14 mouse cellular contexts compared by ENCODE assay signal in genomic region chr15:3962251-3962650, GRCm38 (mm10). TPM values are rescaled to one million over a fixed set of nuclear protein-coding genes. Genes with fewer than 3 reads are reported as not detected.
A peak's percentile ranks its signal among the peaks of the same experiment; 100 is the strongest.
DNase-seq lines count a peak whose midpoint lies in the region; ATAC-seq lines count a peak whose summit lies in the region.
"Had no signal": no experiment of that assay in that cellular context is flagged by ENCODE, and none has a peak within 500 bp of the region (broad histone marks: within the 10 kb centered on the region; RNA-seq: fewer than 3 reads in every experiment).

No protein-coding gene starts in this region.

- 50% methylated on average over 8 of the region's 8 CpGs for WGBS in heart, embryonic 12.5 days
- WGBS in embryonic facial prominence, embryonic 10.5 days, result 89% methylated on average over 8 of the region's 8 CpGs

- no peak overlapping the region for H3K4me2 ChIP-seq in heart, embryonic 12.5 days
- H3K4me2 ChIP-seq: embryonic facial prominence, embryonic 13.5 days; limb, embryonic 15.5 days had no signal

- no peak for ATAC-seq in heart, embryonic 12.5 days (ENCODE audit: insufficient number of reproducible peaks, low FRiP score)
- ATAC-seq in activated CD4-positive, CD25-positive, alpha-beta regulatory T cell, adult 4 months, result no peak
- ATAC-seq: hindbrain, postnatal 0 days had no signal

- no peaks in the 10 kb centered on the region for H3K9me3 ChIP-seq in heart, embryonic 12.5 days (replicated peaks)
- no peaks in the 10 kb centered on the region for H3K9me3 ChIP-seq in embryonic facial prominence, embryonic 10.5 days
- H3K9me3 ChIP-seq: embryonic facial prominence, embryonic 13.5 days; limb, embryonic 15.5 days; megakaryocyte, embryonic 14.5 days had no signal

- H3K4me3 ChIP-seq in heart, embryonic 12.5 days, result no peak overlapping the region
- no peak overlapping the region for H3K4me3 ChIP-seq in brown adipose tissue, adult 24 weeks (ENCODE audit: insufficient read depth, low read depth, low read length)
- H3K4me3 ChIP-seq in embryonic facial prominence, embryonic 10.5 days, result no peak overlapping the region
- H3K4me3 ChIP-seq: embryonic facial prominence, embryonic 13.5 days; limb, embryonic 15.5 days; megakaryocyte, embryonic 14.5 days had no signal

- peaks cover 10% of the 10 kb centered on the region; the same call in 1 of the 2 replicates for H3K4me1 ChIP-seq in heart, embryonic 12.5 days (replicated peaks)
- 0 out of 2 replicates have a peak, but pooled peaks cover 2% of the 10 kb centered on the region for H3K4me1 ChIP-seq in brown adipose tissue, adult 24 weeks (ENCODE audit: control insufficient read depth, insufficient read depth, insufficient read length, low read length)
- H3K4me1 ChIP-seq in embryonic facial prominence, embryonic 10.5 days, result no peaks in the 10 kb centered on the region
- H3K4me1 ChIP-seq: embryonic facial prominence, embryonic 13.5 days; limb, embryonic 15.5 days had no signal

- H3K27me3 ChIP-seq in heart, embryonic 12.5 days (replicated peaks), result no peaks in the 10 kb centered on the region
- H3K27me3 ChIP-seq in embryonic facial prominence, embryonic 10.5 days (replicated peaks; ENCODE audit: low read depth, poor library complexity, severe bottlenecking), result no peaks in the 10 kb centered on the region
- H3K27me3 ChIP-seq: embryonic facial prominence, embryonic 13.5 days; limb, embryonic 15.5 days; megakaryocyte, embryonic 14.5 days had no signal

- no peak overlapping the region; the same call in 1 of the 2 replicates for H3K27ac ChIP-seq in heart, embryonic 12.5 days (ENCODE audit: poor library complexity, severe bottlenecking)
- peak overlapping the region; percentile 46 for H3K27ac ChIP-seq in brown adipose tissue, adult 24 weeks (replicated peaks; ENCODE audit: low read depth, low read length)
- no peak overlapping the region for H3K27ac ChIP-seq in embryonic facial prominence, embryonic 10.5 days (replicated peaks)
- H3K27ac ChIP-seq: embryonic facial prominence, embryonic 13.5 days; hindbrain, postnatal 0 days; limb, embryonic 15.5 days had no signal

- peak; percentile 73 to 74 for DNase-seq in heart, adult 18-20 months
- DNase-seq in heart, postnatal 14 days, result peak; percentile 23 to 51
- peak; percentile 50 to 74 for DNase-seq in kidney, postnatal 25 days
- no peak for DNase-seq in thymus, postnatal 4 days
- no peak for DNase-seq in embryonic facial prominence, embryonic 10.5 days (ENCODE audit: low spot score)
- DNase-seq: cerebellum, adult 11-12 months; retina, postnatal 1 day had no signal

- no peaks in the 10 kb centered on the region for H3K36me3 ChIP-seq in heart, embryonic 12.5 days
- H3K36me3 ChIP-seq in embryonic facial prominence, embryonic 10.5 days (replicated peaks), result no peaks in the 10 kb centered on the region
- H3K36me3 ChIP-seq: embryonic facial prominence, embryonic 13.5 days; limb, embryonic 15.5 days had no signal

- intact Hi-C loops in heart, postnatal 14 days (cut with DNase I), result no loop called here

- H3K9ac ChIP-seq in heart, embryonic 12.5 days, result no peak overlapping the region
- H3K9ac ChIP-seq: embryonic facial prominence, embryonic 13.5 days; limb, embryonic 15.5 days had no signal

RNA-seq across cellular contexts. Expression of gene Fbxo4, which starts 17.1 kb away (rescaled TPM):
- total RNA-seq in heart, adult 18-20 months (2021), result 1 to 10 TPM; 7.0 to 7.8 TPM
- polyA plus RNA-seq in heart, embryonic 12.5 days (2016; fragmentation: Nextera tagmentation; extraction: Ambion mirVana), result 10.6 and 11.1 TPM in 2 replicates
- 15.9 and 18.9 TPM in 2 replicates for polyA plus RNA-seq in brown adipose tissue, adult 24 weeks (2012; ENCODE audit: insufficient read depth, insufficient read length, missing spikeins)
- 1 to 10 TPM; 8.6 to 9.7 TPM for total RNA-seq in heart, postnatal 14 days (2021)
- polyA plus RNA-seq in embryonic facial prominence, embryonic 10.5 days (2016; fragmentation: Nextera tagmentation; extraction: Ambion mirVana), result 4.1 and 4.2 TPM in 2 replicates
- polyA plus RNA-seq in activated CD4-positive, CD25-positive, alpha-beta regulatory T cell, adult 4 months (2017; shearing (Covaris generic)), result 1 to 10 TPM; 4.5 to 8.7 TPM

RNA-seq across cellular contexts. Expression of gene AW549877, which starts 33.3 kb away (rescaled TPM):
- total RNA-seq in heart, adult 18-20 months (2021), result 10 to 100 TPM; 15.8 to 21.3 TPM
- 38.4 and 40.9 TPM in 2 replicates for polyA plus RNA-seq in heart, embryonic 12.5 days (2016; fragmentation: Nextera tagmentation; extraction: Ambion mirVana)
- polyA plus RNA-seq in brown adipose tissue, adult 24 weeks (2012; ENCODE audit: insufficient read depth, insufficient read length, missing spikeins), result 45.9 and 49.1 TPM in 2 replicates
- total RNA-seq in heart, postnatal 14 days (2021), result 10 to 100 TPM; 24.5 to 26.5 TPM
- polyA plus RNA-seq in embryonic facial prominence, embryonic 10.5 days (2016; fragmentation: Nextera tagmentation; extraction: Ambion mirVana), result 35.0 and 35.5 TPM in 2 replicates
- polyA plus RNA-seq in activated CD4-positive, CD25-positive, alpha-beta regulatory T cell, adult 4 months (2017; shearing (Covaris generic)), result 10 to 100 TPM; 26.7 to 29.1 TPM

Comparison
In these comparisons a context has a peak if more than half of its experiments do, and no peak if none do; other contexts are left out.
1. DNase-seq: peak in heart, adult 18-20 months (2 of 2), heart, postnatal 14 days (2 of 2) and kidney, postnatal 25 days (2 of 2); none in thymus, postnatal 4 days (single experiment) and embryonic facial prominence, embryonic 10.5 days (single experiment).